Comparison of ENCODE assay signal across 9 mouse cellular contexts in the genomic region with DNA sequence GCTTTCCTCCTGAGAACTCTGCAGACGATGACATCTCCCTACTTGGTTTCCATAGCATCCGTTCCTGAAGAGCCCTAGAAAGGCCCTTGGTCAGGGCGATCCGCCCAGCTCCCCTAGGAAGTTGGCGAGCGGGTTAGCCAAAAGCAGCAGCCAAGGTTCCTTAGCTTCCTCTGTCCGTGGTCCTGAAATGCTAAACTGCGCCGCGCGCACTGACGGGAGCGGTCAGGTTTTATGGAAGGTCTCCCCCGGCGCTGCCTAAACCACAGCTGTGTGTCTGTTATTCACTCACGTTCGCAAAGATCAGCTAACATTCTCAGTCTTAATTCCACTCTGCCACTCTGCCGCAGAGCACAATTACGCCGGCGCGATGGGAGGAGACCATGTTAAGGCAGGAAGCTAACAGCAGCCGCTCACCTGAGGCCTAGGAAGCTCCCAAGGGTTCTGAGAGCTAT. TPM values are rescaled to one million over a fixed set of nuclear protein-coding genes. Genes with fewer than 3 reads are reported as not detected.
DNase-seq lines count a peak whose midpoint lies in the region; ATAC-seq and TF ChIP-seq lines count a peak whose summit lies in the region.
"Had no signal": no experiment of that assay in that cellular context is flagged by ENCODE, and none has a peak within 500 bp of the region (broad histone marks: within the 10 kb centered on the region; RNA-seq: fewer than 3 reads in every experiment).

Gene Slc17a6, plus strand, starts transcription at position 313 of the 452 bp plus-strand sequence.

- H3K4me1 ChIP-seq in forebrain, embryonic 12.5 days = peaks cover 7% of the 10 kb centered on the region
- H3K4me1 ChIP-seq in stomach, postnatal 0 days (replicated peaks; ENCODE audit: control insufficient read depth, insufficient read depth) = no peaks in the 10 kb centered on the region

- no peak for TF ChIP-seq EP300 in stomach, postnatal 0 days (optimal IDR thresholded peaks at IDR 0.05)

- under 1% methylated on average over 23 of the region's 23 CpGs for WGBS in forebrain, embryonic 12.5 days
- WGBS in stomach, postnatal 0 days = under 1% methylated on average over 23 of the region's 23 CpGs

- H3K9ac ChIP-seq in forebrain, embryonic 12.5 days = peak within 1 kb of the TSS; percentile 51
- no peak within 1 kb of the TSS for H3K9ac ChIP-seq in stomach, postnatal 0 days (ENCODE audit: low read length)

- peak; percentile 32 to 43 for DNase-seq in left cerebral cortex, adult 18-20 months (ENCODE audit: low spot score in 2 of 2)
- DNase-seq in left cerebral cortex, adult 11 months (ENCODE audit: low spot score) = no peak
- peak; percentile 11 for DNase-seq in cerebellum, adult 11 months
- peak; percentile 78 for DNase-seq in heart, postnatal 4 days
- DNase-seq in layer of hippocampus, adult 9-11 months = peak; percentile 10
- peak; percentile 90 for DNase-seq in mesoderm, embryonic 11.5 days (ENCODE audit: low read depth, low spot score)
- DNase-seq in stomach, postnatal 0 days (ENCODE audit: low spot score) = peak; percentile 63

- peak; percentile 66 for ATAC-seq in forebrain, embryonic 12.5 days (ENCODE audit: low FRiP score)
- no peak for ATAC-seq in stomach, postnatal 0 days (ENCODE audit: low FRiP score, low TSS enrichment)

- peak within 1 kb of the TSS; percentile 34 for H3K4me2 ChIP-seq in forebrain, embryonic 12.5 days
- H3K4me2 ChIP-seq in stomach, postnatal 0 days (replicated peaks; ENCODE audit: low read depth) = no peak within 1 kb of the TSS

- peaks cover 52% of the 10 kb centered on the region for H3K27me3 ChIP-seq in forebrain, embryonic 12.5 days
- peaks cover 5% of the 10 kb centered on the region; the same call in 1 of the 2 replicates for H3K27me3 ChIP-seq in stomach, postnatal 0 days (ENCODE audit: control insufficient read depth, insufficient read depth, low read length)

- H3K9me3 ChIP-seq in forebrain, embryonic 12.5 days = no peaks in the 10 kb centered on the region
- no peaks in the 10 kb centered on the region for H3K9me3 ChIP-seq in stomach, postnatal 0 days (ENCODE audit: control insufficient read depth, low read length)

- H3K27ac ChIP-seq in forebrain, embryonic 12.5 days = peak within 1 kb of the TSS; percentile 91
- H3K27ac ChIP-seq in stomach, postnatal 0 days (replicated peaks) = no peak within 1 kb of the TSS
- H3K27ac ChIP-seq: macrophage had no signal

- no peaks in the 10 kb centered on the region for H3K36me3 ChIP-seq in forebrain, embryonic 12.5 days (replicated peaks)
- H3K36me3 ChIP-seq in stomach, postnatal 0 days (ENCODE audit: control insufficient read depth, insufficient read depth, low read length) = no peaks in the 10 kb centered on the region

- no peak for TF ChIP-seq CTCF in stomach, postnatal 0 days (IDR thresholded peaks at IDR 0.05; ENCODE audit: low read depth)

- H3K4me3 ChIP-seq in forebrain, embryonic 12.5 days (replicated peaks) = peak within 1 kb of the TSS; percentile 37
- H3K4me3 ChIP-seq in stomach, postnatal 0 days (ENCODE audit: low read depth, low read length) = no peak within 1 kb of the TSS

RNA-seq across cellular contexts. Expression of gene Slc17a6, which starts in this region (rescaled TPM):
- total RNA-seq in left cerebral cortex, adult 18-20 months (2021) = 10 to 100 TPM; 28.4 to 34.3 TPM
- 38.4 and 39.4 TPM in 2 replicates for polyA plus RNA-seq in forebrain, embryonic 12.5 days (2016; fragmentation: Nextera tagmentation; extraction: Ambion mirVana)
- total RNA-seq in heart, postnatal 4 days (2021) = not detected
- polyA plus RNA-seq in stomach, postnatal 0 days (2015; fragmentation: Nextera tagmentation; extraction: Ambion mirVana) = not detected in 2 replicates
- polyA plus RNA-seq: macrophage had no signal

Comparison
In these comparisons a context has a peak if more than half of its experiments do, and no peak if none do; other contexts are left out.
1. RNA of gene Slc17a6 (total RNA-seq): 28.4 to 34.3 TPM in left cerebral cortex, adult 18-20 months; not detected in heart, postnatal 4 days; every median in the first group is over 10 times any median in the second.
2. RNA of gene Slc17a6 (polyA plus RNA-seq): 38.4 to 39.4 TPM in forebrain, embryonic 12.5 days; not detected in stomach, postnatal 0 days; every median in the first group is over 10 times any median in the second.
3. Peak in DNase-seq in heart, postnatal 4 days; RNA of the gene not detected or under 1 TPM.
4. Peak in DNase-seq in stomach, postnatal 0 days; RNA of the gene not detected or under 1 TPM.